ENCODE assay signal across 15 mouse cellular contexts in genomic region chr9:107600745-107601144, GRCm38 (mm10). TPM values are rescaled to one million over a fixed set of nuclear protein-coding genes. Genes with fewer than 3 reads are reported as not detected.
DNase-seq lines count a peak whose midpoint lies in the region; ATAC-seq and TF ChIP-seq lines count a peak whose summit lies in the region.
"Had no signal": no experiment of that assay in that cellular context is flagged by ENCODE, and none has a peak within 500 bp of the region (broad histone marks: within the 10 kb centered on the region; RNA-seq: fewer than 3 reads in every experiment).

No protein-coding gene starts in this region.

- H3K27ac ChIP-seq in liver, adult 2 months (replicated peaks; ENCODE audit: insufficient read depth, low read depth, low read length) = no peak overlapping the region
- H3K27ac ChIP-seq in liver, embryonic 11.5 days (ENCODE audit: low read depth, low read length) = no peak overlapping the region
- H3K27ac ChIP-seq in ES-Bruce4 (ENCODE audit: insufficient read depth, low read length) = no peak overlapping the region
- H3K27ac ChIP-seq in cortical plate, adult 2 months (ENCODE audit: insufficient read depth, low read length) = no peak overlapping the region
- H3K27ac ChIP-seq: lung, embryonic 15.5 days; midbrain, embryonic 12.5 days; stomach, embryonic 15.5 days had no signal

- no peaks in the 10 kb centered on the region for H3K79me2 ChIP-seq in liver, adult 2 months (ENCODE audit: control insufficient read depth, insufficient read depth, low read length)

- H3K4me3 ChIP-seq in liver, adult 2 months (ENCODE audit: insufficient read depth, low read depth, low read length) = no peak overlapping the region
- no peak overlapping the region for H3K4me3 ChIP-seq in liver, embryonic 11.5 days (ENCODE audit: low read depth, low read length)
- H3K4me3 ChIP-seq in ES-Bruce4 (ENCODE audit: low read depth, low read length) = no peak overlapping the region
- no peak overlapping the region for H3K4me3 ChIP-seq in cortical plate, adult 2 months (ENCODE audit: insufficient read depth, low read length)
- H3K4me3 ChIP-seq: lung, embryonic 15.5 days; midbrain, embryonic 12.5 days; stomach, embryonic 15.5 days had no signal

- TF ChIP-seq POLR2A in liver, adult 2 months (IDR thresholded peaks at IDR 0.05; ENCODE audit: extremely low read depth, insufficient read depth, low read length) = no peak
- no peak for TF ChIP-seq POLR2A in ES-Bruce4 (IDR thresholded peaks at IDR 0.05; ENCODE audit: insufficient read depth, low read length)
- TF ChIP-seq POLR2A in cortical plate, adult 2 months (IDR thresholded peaks at IDR 0.05; ENCODE audit: extremely low read depth, insufficient read depth, low read length) = no peak

- H3K9ac ChIP-seq in liver, adult 2 months (ENCODE audit: low read depth, low read length) = no peak overlapping the region
- no peak overlapping the region for H3K9ac ChIP-seq in liver, embryonic 11.5 days (ENCODE audit: low read depth, low read length)
- no peak overlapping the region for H3K9ac ChIP-seq in ES-Bruce4 (ENCODE audit: low read depth, poor library complexity, severe bottlenecking)
- H3K9ac ChIP-seq: forebrain, postnatal 0 days; lung, embryonic 15.5 days; midbrain, embryonic 12.5 days; stomach, embryonic 15.5 days had no signal

- peak; percentile 51 to 65 for DNase-seq in cerebellum, postnatal 25 days
- DNase-seq in cerebellum, adult 9-11 months = no peak
- DNase-seq in liver, adult 2 months (ENCODE audit: extremely low read depth, low read depth, low spot score) = peak; percentile 66
- DNase-seq in liver, embryonic 11.5 days (ENCODE audit: low spot score) = no peak
- no peak for DNase-seq in neural tube, embryonic 10.5 days (ENCODE audit: extremely low spot score, low spot score)
- no peak for DNase-seq in adrenal gland, adult 8-10 months
- DNase-seq: forebrain, postnatal 0 days; right cerebral cortex, postnatal 14 days had no signal

- no peak for ATAC-seq in liver, embryonic 11.5 days (replicated peaks; ENCODE audit: low FRiP score)
- ATAC-seq: forebrain, postnatal 0 days had no signal

- peaks cover 10% of the 10 kb centered on the region; the same call in 1 of the 2 replicates for H3K4me1 ChIP-seq in liver, adult 2 months (ENCODE audit: control insufficient read depth, insufficient read depth, low read length)
- peaks cover 8% of the 10 kb centered on the region for H3K4me1 ChIP-seq in liver, embryonic 11.5 days (replicated peaks; ENCODE audit: control insufficient read depth, insufficient read depth, low read length)
- H3K4me1 ChIP-seq in ES-Bruce4 (ENCODE audit: control insufficient read depth, insufficient read depth, low read length) = peaks cover 8% of the 10 kb centered on the region
- H3K4me1 ChIP-seq in cortical plate, adult 2 months (ENCODE audit: control insufficient read depth, insufficient read depth, low read length) = no peaks in the 10 kb centered on the region; the same call in 1 of the 2 replicates

- WGBS in liver, adult 2 months = 64% methylated on average over 12 of the region's 12 CpGs
- 70% methylated on average over 12 of the region's 12 CpGs for WGBS in liver, embryonic 11.5 days

- no peak for TF ChIP-seq EP300 in ES-Bruce4 (IDR thresholded peaks at IDR 0.05; ENCODE audit: insufficient read depth, low read depth, low read length)

- no peaks in the 10 kb centered on the region for H3K27me3 ChIP-seq in liver, adult 2 months (ENCODE audit: control insufficient read depth, insufficient read depth, low read length)
- peaks cover 24% of the 10 kb centered on the region for H3K27me3 ChIP-seq in liver, embryonic 11.5 days (replicated peaks; ENCODE audit: control insufficient read depth, insufficient read depth, low read length)
- no peaks in the 10 kb centered on the region for H3K27me3 ChIP-seq in ES-Bruce4 (ENCODE audit: control insufficient read depth, insufficient read depth, low read length, poor library complexity, severe bottlenecking)
- H3K27me3 ChIP-seq: CH12.LX; stomach, embryonic 15.5 days had no signal

- no peaks in the 10 kb centered on the region for H3K9me3 ChIP-seq in liver, embryonic 11.5 days (ENCODE audit: control insufficient read depth, low read length)
- H3K9me3 ChIP-seq in ES-Bruce4 (replicated peaks; ENCODE audit: control insufficient read depth, insufficient read depth, low read length, poor library complexity, severe bottlenecking) = no peaks in the 10 kb centered on the region
- H3K9me3 ChIP-seq: lung, embryonic 15.5 days; midbrain, embryonic 12.5 days; stomach, embryonic 15.5 days had no signal

- no peaks in the 10 kb centered on the region for H3K36me3 ChIP-seq in liver, adult 2 months (ENCODE audit: control insufficient read depth, insufficient read depth, low read length)
- peaks cover 2% of the 10 kb centered on the region; the same call in 1 of the 2 replicates for H3K36me3 ChIP-seq in liver, embryonic 11.5 days (ENCODE audit: control insufficient read depth, insufficient read depth, low read length)
- H3K36me3 ChIP-seq in ES-Bruce4 (ENCODE audit: control insufficient read depth, insufficient read depth, low read length, poor library complexity, severe bottlenecking) = no peaks in the 10 kb centered on the region
- H3K36me3 ChIP-seq: lung, embryonic 15.5 days; midbrain, embryonic 12.5 days; stomach, embryonic 15.5 days had no signal

- peak; percentile 64 for TF ChIP-seq CTCF in liver, adult 2 months (IDR thresholded peaks at IDR 0.05; ENCODE audit: low read depth, low read length)
- TF ChIP-seq CTCF in ES-Bruce4 (IDR thresholded peaks at IDR 0.05; ENCODE audit: low read depth, low read length) = peak; percentile 49
- 0 out of 2 replicates have a peak, but pooled peaks have one; percentile 14 for TF ChIP-seq CTCF in cortical plate, adult 2 months (IDR thresholded peaks at IDR 0.05; ENCODE audit: extremely low read depth, insufficient read depth, low read length)

- H3K4me2 ChIP-seq in liver, embryonic 11.5 days = no peak overlapping the region
- H3K4me2 ChIP-seq: lung, embryonic 15.5 days; midbrain, embryonic 12.5 days; stomach, embryonic 15.5 days had no signal

RNA-seq across cellular contexts. Expression of gene Sema3b, which starts 8.3 kb away (rescaled TPM):
- 0.13 and 0.37 TPM in 2 replicates for total RNA-seq in liver, adult 2 months (2014; rRNA removed)
- polyA plus RNA-seq in liver, adult 2 months (2012; rRNA removed) = 0.68 and 0.83 TPM in 2 replicates
- polyA plus RNA-seq in liver, embryonic 11.5 days (2014; fragmentation: Nextera tagmentation; extraction: Ambion mirVana) = 0.63 and 0.79 TPM in 2 replicates
- 15.4 and 16.5 TPM in 2 replicates for polyA plus RNA-seq in ES-Bruce4 (2011; ENCODE audit: insufficient read depth, insufficient read length, low read depth, missing spikeins)
- polyA plus RNA-seq in cortical plate, adult 2 months (2012; rRNA removed) = 2.4 and 4.3 TPM in 2 replicates
- 1 to 10 TPM; 5.0 to 7.7 (median 6.2) TPM for total RNA-seq in adrenal gland, adult 8-10 months (2022)
- total RNA-seq: hematopoietic stem cell, adult 5-6 weeks had no signal

RNA-seq across cellular contexts. Expression of gene Ifrd2, which starts 13.3 kb away (rescaled TPM):
- total RNA-seq in liver, adult 2 months (2014; rRNA removed) = 21.5 and 32.2 TPM in 2 replicates
- 54.6 and 56.2 TPM in 2 replicates for polyA plus RNA-seq in liver, adult 2 months (2012; rRNA removed)
- 219 and 230 TPM in 2 replicates for polyA plus RNA-seq in liver, embryonic 11.5 days (2014; fragmentation: Nextera tagmentation; extraction: Ambion mirVana)
- polyA plus RNA-seq in ES-Bruce4 (2011; ENCODE audit: insufficient read depth, insufficient read length, low read depth, missing spikeins) = 43.8 and 45.3 TPM in 2 replicates
- 16.3 and 18.6 TPM in 2 replicates for polyA plus RNA-seq in cortical plate, adult 2 months (2012; rRNA removed)
- 10 to 100 TPM; 36.7 to 49.1 (median 39.8) TPM for total RNA-seq in adrenal gland, adult 8-10 months (2022)

RNA-seq across cellular contexts. Expression of gene Hyal3, which starts 20.1 kb away (rescaled TPM):
- 0.13 and 0.18 TPM in 2 replicates for total RNA-seq in liver, adult 2 months (2014; rRNA removed)
- 0.29 and 0.54 TPM in 2 replicates for polyA plus RNA-seq in liver, adult 2 months (2012; rRNA removed)
- polyA plus RNA-seq in liver, embryonic 11.5 days (2014; fragmentation: Nextera tagmentation; extraction: Ambion mirVana) = 1.0 and 1.5 TPM in 2 replicates
- polyA plus RNA-seq in ES-Bruce4 (2011; ENCODE audit: insufficient read depth, insufficient read length, low read depth, missing spikeins) = 1.0 and 2.1 TPM in 2 replicates
- 0.44 and 0.48 TPM in 2 replicates for polyA plus RNA-seq in cortical plate, adult 2 months (2012; rRNA removed)
- 1 to 10 TPM; 1.5 to 2.3 (median 2.0) TPM for total RNA-seq in adrenal gland, adult 8-10 months (2022)

RNA-seq across cellular contexts. Expression of gene Naa80, which starts 22.1 kb away (rescaled TPM):
- total RNA-seq in liver, adult 2 months (2014; rRNA removed) = 12.3 and 12.8 TPM in 2 replicates
- polyA plus RNA-seq in liver, adult 2 months (2012; rRNA removed) = 88.5 and 130 TPM in 2 replicates
- polyA plus RNA-seq in liver, embryonic 11.5 days (2014; fragmentation: Nextera tagmentation; extraction: Ambion mirVana) = 20.5 and 20.7 TPM in 2 replicates
- polyA plus RNA-seq in ES-Bruce4 (2011; ENCODE audit: insufficient read depth, insufficient read length, low read depth, missing spikeins) = 18.6 and 21.1 TPM in 2 replicates
- 13.8 and 13.9 TPM in 2 replicates for polyA plus RNA-seq in cortical plate, adult 2 months (2012; rRNA removed)
- total RNA-seq in adrenal gland, adult 8-10 months (2022) = 10 to 100 TPM; 15.3 to 20.1 (median 17.0) TPM

RNA-seq across cellular contexts. Expression of gene Hyal1, which starts 24.0 kb away (rescaled TPM):
- 33.2 TPM in 2 replicates for total RNA-seq in liver, adult 2 months (2014; rRNA removed)
- 35.1 and 43.4 TPM in 2 replicates for polyA plus RNA-seq in liver, adult 2 months (2012; rRNA removed)
- polyA plus RNA-seq in liver, embryonic 11.5 days (2014; fragmentation: Nextera tagmentation; extraction: Ambion mirVana) = 4.2 and 4.6 TPM in 2 replicates
- 25.8 and 29.7 TPM in 2 replicates for polyA plus RNA-seq in ES-Bruce4 (2011; ENCODE audit: insufficient read depth, insufficient read length, low read depth, missing spikeins)
- 5.0 and 5.7 TPM in 2 replicates for polyA plus RNA-seq in cortical plate, adult 2 months (2012; rRNA removed)
- 10 to 100 TPM in 1 of 4 experiments, 1 to 10 TPM in 3; 7.7 to 14.2 (median 9.3) TPM for total RNA-seq in adrenal gland, adult 8-10 months (2022)

Comparison
In these comparisons a context has a peak if more than half of its experiments do, and no peak if none do; other contexts are left out.
1. DNase-seq: peak in cerebellum, postnatal 25 days (2 of 2) and liver, adult 2 months (single experiment); none in cerebellum, adult 9-11 months (single experiment), liver, embryonic 11.5 days (single experiment), neural tube, embryonic 10.5 days (single experiment) and adrenal gland, adult 8-10 months (single experiment).
2. CTCF ChIP-seq: peak in every context shown above with its lines; median percentile 64 in liver, adult 2 months; 49 in ES-Bruce4; 14 in cortical plate, adult 2 months.